Mouse (Mus musculus): ENCODE measurements at regions not wholly inside any gene's neighbourhood (a gene's known extent, or its start where the extent isn't known, plus 50 kb on each side); places are given as distances from the start of the nearest gene placed in this dataset.

- no peak overlapping the region for H3K27ac ChIP-seq (replicated peaks; ENCODE audit: low read depth, low read length)
- H3K27me3 ChIP-seq (replicated peaks; ENCODE audit: control insufficient read depth, insufficient read depth, low read length), result no peaks in the 10 kb centered on the region
- no peaks in the 10 kb centered on the region for H3K9me3 ChIP-seq (ENCODE audit: control insufficient read depth, low read length)
- DNase-seq (ENCODE audit: low spot score) (no peak), ATAC-seq (ENCODE audit: low read depth) (no peak)
- no peak overlapping the region for H3K4me3 ChIP-seq (ENCODE audit: low read depth, low read length)
- WGBS, result 70% methylated on average over 3 of the region's 3 CpGs
- no peak overlapping the region for H3K4me2 ChIP-seq (ENCODE audit: low read depth, low read length)
- H3K36me3 ChIP-seq (ENCODE audit: control insufficient read depth, insufficient read depth, low read length), result no peaks in the 10 kb centered on the region
- H3K4me1 ChIP-seq (ENCODE audit: control insufficient read depth, insufficient read depth, low read length), result no peaks in the 10 kb centered on the region
- H3K9ac ChIP-seq (ENCODE audit: low read depth, low read length), result no peak overlapping the region
Observed at GRCm38 (mm10) chr4:114710182-114710909, 111.2 kb upstream of the Gm12830 start.

- H3K9ac ChIP-seq (ENCODE audit: low read depth, low read length), result no peak overlapping the region
- no peak overlapping the region for H3K4me3 ChIP-seq (ENCODE audit: low read depth, low read length)
- H3K4me1 ChIP-seq (ENCODE audit: control insufficient read depth, insufficient read depth, low read length), result no peaks in the 10 kb centered on the region
- H3K27me3 ChIP-seq (replicated peaks; ENCODE audit: control insufficient read depth, insufficient read depth, low read length), result no peaks in the 10 kb centered on the region
- no peak overlapping the region for H3K4me2 ChIP-seq (ENCODE audit: low read depth, low read length)
- no peaks in the 10 kb centered on the region for H3K9me3 ChIP-seq (ENCODE audit: control insufficient read depth, low read length)
- 57% methylated on average over 3 of the region's 3 CpGs for WGBS
- DNase-seq (ENCODE audit: low spot score) (no peak), ATAC-seq (ENCODE audit: low read depth) (no peak)
- H3K27ac ChIP-seq (replicated peaks; ENCODE audit: low read depth, low read length), result no peak overlapping the region
- H3K36me3 ChIP-seq (ENCODE audit: control insufficient read depth, insufficient read depth, low read length), result no peaks in the 10 kb centered on the region
Observed at GRCm38 (mm10) chr4:114711082-114711481, 110.4 kb upstream of the Gm12830 start.

GRCm38 (mm10) chr4:114712005-114712665 lies 109.4 kb upstream of the Gm12830 start:
- Histone ChIP-seq H3K9me3 (ENCODE audit: control insufficient read depth, low read length) (no peaks in the 10 kb centered on the region), H3K9ac (ENCODE audit: low read depth, low read length) (no peak overlapping the region), H3K36me3 (ENCODE audit: control insufficient read depth, insufficient read depth, low read length) (no peaks in the 10 kb centered on the region), H3K4me1 (ENCODE audit: control insufficient read depth, insufficient read depth, low read length) (no peaks in the 10 kb centered on the region), H3K4me3 (ENCODE audit: low read depth, low read length) (no peak overlapping the region), H3K27ac (replicated peaks; ENCODE audit: low read depth, low read length) (no peak overlapping the region), H3K4me2 (ENCODE audit: low read depth, low read length) (no peak overlapping the region), H3K27me3 (replicated peaks; ENCODE audit: control insufficient read depth, insufficient read depth, low read length) (no peaks in the 10 kb centered on the region)
- 50% methylated on average over 7 of the region's 7 CpGs for WGBS
- DNase-seq (ENCODE audit: low spot score), result no peak
- ATAC-seq (ENCODE audit: low read depth), result no peak

- 57% methylated on average over 4 of the region's 4 CpGs for WGBS
- Histone ChIP-seq H3K27ac (replicated peaks; ENCODE audit: low read depth, low read length) (no peak overlapping the region), H3K36me3 (ENCODE audit: control insufficient read depth, insufficient read depth, low read length) (no peaks in the 10 kb centered on the region), H3K9ac (ENCODE audit: low read depth, low read length) (no peak overlapping the region), H3K4me3 (ENCODE audit: low read depth, low read length) (no peak overlapping the region), H3K27me3 (replicated peaks; ENCODE audit: control insufficient read depth, insufficient read depth, low read length) (no peaks in the 10 kb centered on the region), H3K9me3 (ENCODE audit: control insufficient read depth, low read length) (peaks cover 7% of the 10 kb centered on the region; the same call in 1 of the 2 replicates), H3K4me1 (ENCODE audit: control insufficient read depth, insufficient read depth, low read length) (no peaks in the 10 kb centered on the region), H3K4me2 (ENCODE audit: low read depth, low read length) (no peak overlapping the region)
- ATAC-seq (ENCODE audit: low read depth) (no peak), DNase-seq (ENCODE audit: low spot score) (no peak)
Observed at GRCm38 (mm10) chr4:114712921-114713527, 108.5 kb upstream of the Gm12830 start.

GRCm38 (mm10) chr4:114716703-114717102 lies 104.8 kb upstream of the Gm12830 start:
- Histone ChIP-seq H3K4me1 (ENCODE audit: control insufficient read depth, insufficient read depth, low read length) (peaks cover 16% of the 10 kb centered on the region), H3K27ac (replicated peaks; ENCODE audit: low read depth, low read length) (no peak overlapping the region), H3K27me3 (replicated peaks; ENCODE audit: control insufficient read depth, insufficient read depth, low read length) (no peaks in the 10 kb centered on the region), H3K4me2 (ENCODE audit: low read depth, low read length) (no peak overlapping the region), H3K9me3 (ENCODE audit: control insufficient read depth, low read length) (peaks cover 10% of the 10 kb centered on the region; the same call in 1 of the 2 replicates), H3K4me3 (ENCODE audit: low read depth, low read length) (no peak overlapping the region), H3K36me3 (ENCODE audit: control insufficient read depth, insufficient read depth, low read length) (no peaks in the 10 kb centered on the region), H3K9ac (ENCODE audit: low read depth, low read length) (no peak overlapping the region)
- DNase-seq (ENCODE audit: low spot score), result no peak
- ATAC-seq (ENCODE audit: low read depth), result no peak
- WGBS, result 74% methylated on average over 2 of the region's 2 CpGs

GRCm38 (mm10) chr4:114720696-114721095 lies 100.8 kb upstream of the Gm12830 start:
- Histone ChIP-seq H3K4me1 (ENCODE audit: control insufficient read depth, insufficient read depth, low read length) (peaks cover 16% of the 10 kb centered on the region), H3K4me2 (ENCODE audit: low read depth, low read length) (no peak overlapping the region), H3K4me3 (ENCODE audit: low read depth, low read length) (no peak overlapping the region), H3K36me3 (ENCODE audit: control insufficient read depth, insufficient read depth, low read length) (no peaks in the 10 kb centered on the region), H3K9me3 (ENCODE audit: control insufficient read depth, low read length) (peaks cover 10% of the 10 kb centered on the region; the same call in 1 of the 2 replicates), H3K27me3 (replicated peaks; ENCODE audit: control insufficient read depth, insufficient read depth, low read length) (no peaks in the 10 kb centered on the region), H3K9ac (ENCODE audit: low read depth, low read length) (no peak overlapping the region), H3K27ac (replicated peaks; ENCODE audit: low read depth, low read length) (no peak overlapping the region)
- DNase-seq (ENCODE audit: low spot score) (peak; percentile 37), ATAC-seq (ENCODE audit: low read depth) (no peak)
- WGBS, result 22% methylated on average over 3 of the region's 3 CpGs

GRCm38 (mm10) chr4:114721386-114721785 lies 100.1 kb upstream of the Gm12830 start:
- Histone ChIP-seq H3K9ac (ENCODE audit: low read depth, low read length) (no peak overlapping the region), H3K27ac (replicated peaks; ENCODE audit: low read depth, low read length) (no peak overlapping the region), H3K9me3 (ENCODE audit: control insufficient read depth, low read length) (peaks cover 10% of the 10 kb centered on the region; the same call in 1 of the 2 replicates), H3K4me3 (ENCODE audit: low read depth, low read length) (no peak overlapping the region), H3K27me3 (replicated peaks; ENCODE audit: control insufficient read depth, insufficient read depth, low read length) (no peaks in the 10 kb centered on the region), H3K4me2 (ENCODE audit: low read depth, low read length) (no peak overlapping the region), H3K4me1 (ENCODE audit: control insufficient read depth, insufficient read depth, low read length) (peaks cover 16% of the 10 kb centered on the region), H3K36me3 (ENCODE audit: control insufficient read depth, insufficient read depth, low read length) (no peaks in the 10 kb centered on the region)
- ATAC-seq (ENCODE audit: low read depth), result no peak
- peak; percentile 53 for DNase-seq (ENCODE audit: low spot score)
- WGBS, result 39% methylated on average over 2 of the region's 2 CpGs

- 88% methylated on average over 11 of the region's 11 CpGs for WGBS
- DNase-seq (ENCODE audit: low spot score) (no peak), ATAC-seq (ENCODE audit: low read depth) (no peak)
- H3K4me1 ChIP-seq (ENCODE audit: control insufficient read depth, insufficient read depth, low read length), result no peaks in the 10 kb centered on the region
- H3K9me3 ChIP-seq (ENCODE audit: control insufficient read depth, low read length), result no peaks in the 10 kb centered on the region
- no peak overlapping the region for H3K27ac ChIP-seq (replicated peaks; ENCODE audit: low read depth, low read length)
- H3K9ac ChIP-seq (ENCODE audit: low read depth, low read length), result no peak overlapping the region
- no peak overlapping the region for H3K4me3 ChIP-seq (ENCODE audit: low read depth, low read length)
- H3K36me3 ChIP-seq (ENCODE audit: control insufficient read depth, insufficient read depth, low read length), result no peaks in the 10 kb centered on the region
- no peak overlapping the region for H3K4me2 ChIP-seq (ENCODE audit: low read depth, low read length)
- peaks cover 5% of the 10 kb centered on the region; the same call in 1 of the 2 replicates for H3K27me3 ChIP-seq (replicated peaks; ENCODE audit: control insufficient read depth, insufficient read depth, low read length)
Observed at GRCm38 (mm10) chr4:114728235-114729000, 93.1 kb upstream of the Gm12830 start.
